Mouse (Mus musculus) lung, postnatal 0 days (tissue): ENCODE results near the gene Nobox.

Experiments used
- CTCF ChIP-seq: IDR thresholded peaks from 2 replicates; pipeline ENCODE4 v1.5.1; 2016; ENCODE audit warnings: antibody characterized with exemption, mild to moderate bottlenecking
- EP300 ChIP-seq: IDR thresholded peaks from 2 replicates; pipeline ENCODE4 v1.6.1; 2016; ENCODE audit warnings: antibody characterized with exemption, mild to moderate bottlenecking, control low read depth

DNA sequence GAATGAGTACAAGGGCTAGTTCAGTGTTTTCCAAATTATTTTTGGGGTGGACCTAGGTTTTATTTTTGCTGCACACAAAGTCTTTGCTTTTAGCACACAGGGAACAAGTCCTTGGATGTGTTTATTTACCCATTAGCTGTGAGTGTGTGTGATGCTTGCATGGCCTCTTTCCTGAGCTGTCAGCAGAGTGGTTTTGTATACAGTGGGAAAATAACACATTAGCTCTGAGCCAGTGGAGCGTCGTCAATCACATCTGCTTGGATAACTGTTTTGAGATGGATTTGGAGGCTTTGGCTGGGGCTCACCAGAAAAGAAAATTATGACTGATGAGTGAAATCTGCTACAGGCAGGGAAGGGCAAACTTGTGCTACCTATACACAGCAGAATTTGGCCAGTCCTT is 33.0 kb upstream of the Nobox start:
- no peak for TF ChIP-seq EP300
- TF ChIP-seq CTCF = no peak
